Mouse (Mus musculus) small intestine, adult 2 months (tissue): ENCODE results near the gene Cacnb4.

Experiments used
- CTCF ChIP-seq: fragments of 200-500 bp; IDR thresholded peaks from 2 replicates; pipeline ENCODE4 v1.5.1; 2012; ENCODE audit warnings: low read depth, mild to moderate bottlenecking, control low read depth, inconsistent platforms, low read length, moderate library complexity, mixed read lengths; ENCODE audit not compliant: insufficient replicate concordance, insufficient read length; ENCODE audit errors: extremely low read depth
- POLR2A ChIP-seq: fragments of 200-500 bp; IDR thresholded peaks from 2 replicates; pipeline ENCODE4 v1.6.1; 2012; ENCODE audit warnings: low read depth, mild to moderate bottlenecking, control low read depth, inconsistent platforms, low read length, moderate library complexity

DNA sequence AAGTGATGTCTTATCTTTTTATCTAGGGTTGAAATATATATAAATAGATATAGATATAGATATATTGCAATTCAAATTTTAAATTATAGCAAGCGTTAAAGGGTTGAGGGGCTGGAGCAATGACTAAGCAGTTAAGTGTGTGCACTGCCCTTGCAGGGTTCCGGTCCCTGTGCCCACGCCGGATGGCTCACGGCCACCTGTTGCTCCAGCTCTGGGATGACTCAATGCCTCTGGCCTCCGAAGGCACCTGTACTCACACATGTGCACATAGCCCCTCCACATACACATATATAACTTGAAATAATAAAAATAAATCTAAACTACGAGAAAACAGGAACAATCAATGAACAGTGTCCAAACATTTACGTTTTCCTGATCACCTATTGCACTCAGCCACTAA, 82.8 kb downstream of the Cacnb4 start:
- no peak for TF ChIP-seq CTCF
- TF ChIP-seq POLR2A = no peak
